Mouse (Mus musculus) thymus, adult 2 months (tissue): ENCODE measurements around the gene Icam4.

Experiments used
- CTCF ChIP-seq: fragments of 200-500 bp; IDR thresholded peaks from 2 replicates; pipeline ENCODE4 v1.5.1; 2012; ENCODE audit warnings: mild to moderate bottlenecking, control low read depth, low read length, moderate library complexity, borderline replicate concordance; ENCODE audit not compliant: control insufficient read depth, poor library complexity, insufficient read depth; ENCODE audit errors: extremely low read depth
- POLR2A ChIP-seq: fragments of 200-500 bp; IDR thresholded peaks from 2 replicates; pipeline ENCODE4 v1.6.1; 2012; ENCODE audit warnings: mild to moderate bottlenecking, low read length, control low read depth, moderate library complexity; ENCODE audit not compliant: control insufficient read depth, poor library complexity, insufficient read depth; ENCODE audit errors: extremely low read depth

DNA sequence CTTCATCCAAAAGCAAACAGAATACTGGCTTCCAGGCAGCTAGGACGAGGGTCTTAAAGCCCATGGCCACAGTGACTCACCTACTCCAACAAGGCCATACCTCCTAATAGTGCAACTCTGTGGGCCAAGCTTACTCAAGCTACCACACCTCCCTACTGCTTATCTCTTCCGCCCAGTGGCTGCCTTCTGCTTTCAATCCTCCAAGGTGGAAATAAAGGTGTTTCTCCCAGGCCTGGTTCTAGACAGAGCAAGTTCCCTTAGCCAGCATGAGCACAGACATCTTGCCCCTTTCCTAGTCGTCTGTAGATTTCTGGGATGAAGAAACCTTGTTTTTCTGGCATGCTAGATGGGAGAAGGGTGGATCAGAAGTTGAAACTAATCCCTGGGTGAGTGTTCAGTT is 10.6 kb downstream of the Icam4 start:
- no peak for TF ChIP-seq CTCF
- TF ChIP-seq POLR2A: no peak
